Mouse (Mus musculus) kidney, adult 18-20 months (tissue): ENCODE results near the gene Bckdhb.
"Not testable (repeated sequence)": the region's sequence is repeated elsewhere in the genome, so short reads cannot be mapped to it uniquely, and the experiment has no call there.

Source experiments
- DNase-seq: peaks from one replicate; pipeline ENCODE4 v3.0.0; 2021

Bckdhb gene

DNA sequence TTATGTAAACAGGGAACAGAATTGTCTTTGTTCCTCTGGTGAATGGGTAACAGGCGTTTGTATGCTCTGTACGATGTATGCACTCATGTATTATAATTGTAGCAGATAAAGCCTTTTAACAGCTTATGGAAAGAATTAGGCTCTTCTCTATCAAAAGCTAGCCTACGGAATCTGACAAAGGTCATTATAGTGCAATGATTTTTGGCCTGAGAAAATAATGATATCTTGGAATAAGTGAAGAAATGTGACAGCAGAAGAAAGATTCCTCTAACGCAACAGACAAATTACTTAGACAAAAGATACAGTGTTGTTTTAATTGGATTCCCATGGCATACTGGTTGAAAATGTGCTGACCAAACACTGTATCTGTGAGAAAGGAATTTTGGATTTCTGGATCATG lies 122.0 kb downstream of the Bckdhb start:
- DNase-seq, result no peak

DNA sequence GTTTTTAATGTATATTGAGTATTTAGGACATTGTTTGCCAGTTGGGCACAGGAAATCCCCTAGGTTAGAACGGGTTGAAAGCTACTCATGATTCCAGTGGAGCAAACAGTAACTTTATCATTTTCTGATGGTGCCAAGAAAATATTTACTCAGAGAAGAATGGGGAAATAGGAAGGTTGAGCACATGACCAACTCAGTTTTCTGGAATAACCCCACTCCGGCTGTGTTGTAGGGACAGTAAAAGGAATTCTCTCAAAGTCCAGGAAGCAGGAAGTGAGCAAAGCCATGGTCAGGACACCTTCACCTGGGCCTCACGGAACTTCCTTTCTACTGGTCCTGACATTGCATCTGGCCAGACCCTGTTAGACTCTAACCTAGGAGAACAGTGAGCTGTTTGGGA lies 122.5 kb downstream of the Bckdhb start:
- no peak for DNase-seq

DNA sequence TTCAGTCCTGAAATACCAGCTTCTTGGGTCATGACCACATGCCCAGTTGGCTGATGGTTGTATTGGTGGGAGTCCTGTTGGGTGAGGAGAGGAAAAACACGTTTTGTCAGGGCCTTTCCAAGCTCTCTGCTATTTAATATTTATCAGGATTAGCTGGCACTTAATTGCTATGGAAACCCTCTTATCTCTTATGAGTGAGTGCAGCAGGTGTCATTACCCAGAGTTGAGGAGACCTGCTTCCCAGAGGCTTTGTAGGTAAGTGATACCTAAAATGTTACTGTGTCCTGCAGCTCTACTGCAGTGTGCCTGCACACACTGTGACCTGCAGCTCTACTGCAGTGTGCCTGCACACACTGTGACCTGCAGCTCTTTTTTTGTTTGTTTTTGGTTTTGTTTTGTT lies 124.2 kb downstream of the Bckdhb start:
- no peak for DNase-seq

DNA sequence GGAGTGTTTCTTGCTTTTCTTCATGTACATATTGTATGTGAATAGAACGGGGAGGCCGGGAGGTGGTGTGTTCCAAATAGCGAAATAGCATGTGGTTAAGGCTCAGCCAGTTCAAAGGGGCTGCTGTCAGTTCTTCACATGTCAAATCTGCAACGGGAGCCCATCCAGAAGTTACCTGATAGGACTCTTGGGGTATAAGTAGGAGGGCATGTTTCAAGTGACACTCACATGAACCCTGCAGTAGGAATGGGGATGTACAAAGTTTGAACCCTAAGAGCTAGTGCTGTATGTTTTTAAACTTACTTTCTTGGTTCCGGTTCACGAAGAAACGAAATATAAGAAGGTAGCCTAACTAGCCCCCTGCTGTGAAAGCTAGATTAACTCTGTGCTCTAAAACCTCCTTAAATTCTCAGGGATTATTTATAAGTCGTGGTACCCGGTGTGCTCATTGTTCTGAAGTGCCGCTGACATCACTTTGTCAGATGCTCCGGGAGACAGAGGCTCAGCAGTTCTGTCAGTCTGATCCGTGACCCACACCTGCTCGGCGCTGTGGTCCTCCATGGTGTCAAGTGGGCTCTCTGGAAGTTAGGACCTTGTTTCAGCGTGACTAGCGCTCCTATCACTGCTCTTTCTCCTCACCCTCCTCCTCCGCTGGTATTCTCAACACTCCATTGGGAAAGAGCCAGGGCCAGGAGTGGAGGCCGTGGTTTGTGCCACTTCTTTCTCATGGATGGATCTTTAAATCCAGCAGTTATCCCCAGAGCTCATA lies 126.1 kb downstream of the Bckdhb start:
- DNase-seq, result no peak

DNA sequence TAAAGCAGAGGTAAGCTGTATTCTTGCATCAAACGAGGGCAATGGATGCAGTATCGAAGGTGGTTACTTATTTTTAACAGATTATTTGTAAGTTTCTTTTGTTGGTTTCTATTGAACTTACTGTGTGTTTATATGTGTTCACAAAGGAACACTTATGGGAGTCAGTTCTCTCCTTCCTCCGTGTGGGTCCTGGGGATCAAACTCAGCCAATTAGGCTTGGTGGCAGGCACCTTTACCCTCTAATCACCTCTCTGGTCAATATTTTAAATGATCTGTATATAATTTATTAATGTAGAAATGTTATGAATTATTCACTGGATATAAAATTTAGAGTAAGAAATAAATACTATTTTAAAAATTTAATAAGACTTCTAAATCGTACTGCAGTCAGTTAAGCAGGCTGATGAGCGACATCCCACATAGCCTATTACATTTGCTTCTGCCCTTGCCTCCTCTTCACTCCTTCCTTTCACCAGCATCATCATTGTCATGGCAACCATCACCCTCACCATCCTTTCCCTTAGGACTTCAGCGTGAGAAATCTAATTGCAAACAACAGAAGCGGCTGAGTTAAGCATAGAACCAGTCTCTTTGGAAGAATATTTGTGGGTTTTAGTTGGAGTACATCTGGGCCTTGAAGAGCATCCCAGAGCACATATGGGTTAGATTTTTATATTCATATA lies 130.3 kb downstream of the Bckdhb start:
- no peak for DNase-seq

DNA sequence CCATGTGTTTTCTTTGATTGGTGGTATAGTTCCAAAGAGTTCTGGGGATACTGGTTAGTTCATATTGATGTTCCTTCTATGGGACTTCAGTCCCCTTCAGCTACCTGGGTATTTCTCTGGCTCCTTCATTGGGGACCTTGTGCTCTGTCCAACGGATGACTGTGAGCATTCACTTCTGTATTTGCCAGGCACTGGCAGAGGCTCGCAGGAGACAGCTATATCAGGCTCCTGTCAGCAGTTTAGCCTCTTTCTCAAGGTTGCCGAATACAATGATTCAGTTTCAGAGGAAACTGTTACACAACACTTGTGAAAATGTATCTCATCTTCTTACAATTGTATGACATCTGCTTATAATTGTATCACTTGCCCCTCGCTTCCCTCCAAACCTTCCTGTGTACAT lies 135.8 kb downstream of the Bckdhb start:
- DNase-seq, result not testable (repeated sequence)

DNA sequence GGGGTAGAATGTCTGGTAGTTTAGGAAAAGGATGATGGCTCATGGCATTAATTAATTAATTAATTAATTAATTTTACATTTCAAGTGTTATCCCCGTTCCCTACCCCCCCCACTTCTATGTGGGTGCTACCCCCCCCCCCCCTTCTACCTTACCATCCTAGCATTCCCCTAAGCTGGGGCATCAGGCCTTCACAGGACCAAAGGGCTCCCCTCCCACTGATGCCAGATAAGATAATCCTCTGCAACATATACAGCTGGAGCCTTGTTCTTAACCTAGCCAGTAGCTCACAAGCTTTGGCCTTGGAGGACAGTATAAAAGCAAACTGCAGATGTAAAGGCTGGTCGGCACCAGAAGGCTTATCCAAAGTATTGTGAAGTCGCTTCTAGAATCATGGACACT lies 138.7 kb downstream of the Bckdhb start:
- no peak for DNase-seq

DNA sequence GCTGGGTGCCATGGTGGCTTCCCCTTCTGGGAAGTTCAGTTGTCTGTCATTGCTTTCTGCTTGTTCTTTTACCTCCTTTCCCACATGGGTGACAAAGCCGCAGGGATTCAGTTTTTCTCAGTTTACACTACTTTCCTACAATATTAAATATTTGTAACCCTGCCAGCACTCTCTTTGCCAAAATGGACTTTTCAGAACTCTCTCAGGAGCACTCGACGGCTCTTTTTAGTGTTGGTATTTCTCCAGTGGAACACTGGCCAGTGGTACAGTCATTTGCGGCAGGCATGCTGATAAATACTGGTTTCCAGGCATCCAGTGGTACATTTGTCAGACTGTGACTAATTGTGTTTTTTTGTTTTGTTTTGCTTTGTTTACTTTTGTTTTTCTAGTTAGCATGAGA lies 139.2 kb downstream of the Bckdhb start:
- no peak for DNase-seq

DNA sequence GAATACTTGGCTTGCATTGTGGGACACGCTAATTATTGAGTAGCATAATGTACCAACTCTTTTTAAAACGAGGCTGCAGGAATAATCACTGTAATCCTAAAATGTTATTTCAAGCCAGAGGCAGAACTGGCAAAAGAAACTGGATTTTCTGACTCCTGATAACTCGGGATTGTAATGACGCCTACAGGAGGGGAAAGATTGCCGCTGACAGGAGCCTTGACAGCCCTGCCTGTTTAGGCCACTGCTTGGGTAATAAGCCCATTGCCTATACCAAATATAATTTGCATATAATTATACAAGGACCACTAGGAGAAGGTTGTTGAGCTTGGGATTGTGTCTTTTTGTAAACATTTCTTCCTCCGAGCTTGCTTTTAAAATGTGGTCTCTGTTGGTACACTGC lies 145.3 kb downstream of the Bckdhb start:
- DNase-seq, result no peak

DNA sequence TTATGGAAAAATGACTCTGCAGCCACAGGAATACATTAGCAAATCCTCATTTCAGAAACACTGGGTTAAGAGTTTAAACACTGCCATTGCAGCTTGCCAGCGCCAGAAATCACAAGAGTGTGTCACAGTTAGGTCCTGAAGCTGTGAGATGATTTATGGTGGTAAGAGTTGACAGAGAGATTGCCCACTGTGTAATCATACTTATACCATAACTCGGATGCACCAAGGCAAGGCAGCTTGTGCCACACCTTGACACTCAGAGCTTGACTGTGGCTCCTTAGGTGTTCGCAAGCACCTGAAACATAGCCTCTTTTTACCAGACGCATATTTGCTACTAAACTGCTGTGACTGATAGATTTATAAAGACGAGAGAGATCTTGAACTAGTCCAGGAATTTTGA lies 145.8 kb downstream of the Bckdhb start:
- no peak for DNase-seq

DNA sequence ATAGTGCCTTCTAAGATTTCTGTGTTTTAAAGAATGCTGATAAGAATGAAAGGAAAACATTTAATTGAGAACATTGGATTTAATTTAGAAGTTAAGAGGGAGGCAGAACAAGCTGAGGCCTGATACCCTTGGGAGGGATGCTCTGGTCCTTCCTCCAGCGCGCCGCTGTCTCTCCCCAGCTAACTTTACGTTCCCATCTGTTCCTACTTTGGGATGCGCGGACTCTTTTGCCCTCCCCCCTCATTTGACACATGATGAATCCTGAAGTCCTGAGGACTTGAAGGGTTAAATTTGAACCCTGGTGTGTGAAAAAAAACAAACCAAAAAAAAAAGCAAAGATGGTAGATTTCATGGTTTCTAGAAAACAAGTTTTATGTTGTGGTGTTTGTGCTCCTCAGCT lies 147.6 kb downstream of the Bckdhb start:
- DNase-seq, result no peak

DNA sequence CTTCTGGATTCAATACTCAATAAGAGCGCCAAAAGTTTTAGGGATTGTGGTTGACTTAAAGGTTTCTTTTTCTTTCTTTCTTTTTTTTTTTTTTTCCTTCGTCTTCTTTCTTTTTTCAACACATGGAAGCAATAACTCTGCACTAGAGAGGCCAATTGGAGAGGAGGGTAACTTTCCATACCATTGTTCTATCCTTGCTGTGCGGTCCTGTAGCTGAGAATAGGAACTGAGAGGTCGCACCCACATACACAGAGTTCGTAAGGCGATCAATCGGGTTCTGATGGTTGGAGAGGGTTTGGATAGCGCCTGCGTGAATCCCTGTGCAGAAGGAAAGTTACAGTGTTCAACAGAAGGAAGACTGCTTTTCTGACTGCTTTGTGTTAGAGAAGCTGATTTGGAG lies 148.3 kb downstream of the Bckdhb start:
- DNase-seq, result no peak

DNA sequence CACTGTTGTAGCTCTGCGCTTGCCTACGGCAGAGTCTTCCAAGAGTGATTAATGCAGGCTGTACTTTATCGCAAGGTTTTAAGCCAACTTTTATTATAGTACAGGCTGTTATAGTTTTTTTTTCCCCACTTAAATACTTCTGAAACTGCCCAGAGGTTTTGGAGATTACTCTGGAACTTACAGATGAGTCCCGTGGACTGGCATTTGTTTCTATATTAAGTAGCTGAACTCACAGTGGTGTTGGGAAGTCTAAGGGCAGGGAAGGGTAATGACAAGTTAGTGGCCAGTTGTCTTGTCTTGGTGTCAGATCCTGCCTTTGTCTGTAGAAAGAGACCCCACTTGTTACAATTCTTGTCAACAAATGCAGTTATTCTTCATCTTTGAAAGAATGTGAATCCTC lies 158.6 kb downstream of the Bckdhb start:
- DNase-seq, result no peak

DNA sequence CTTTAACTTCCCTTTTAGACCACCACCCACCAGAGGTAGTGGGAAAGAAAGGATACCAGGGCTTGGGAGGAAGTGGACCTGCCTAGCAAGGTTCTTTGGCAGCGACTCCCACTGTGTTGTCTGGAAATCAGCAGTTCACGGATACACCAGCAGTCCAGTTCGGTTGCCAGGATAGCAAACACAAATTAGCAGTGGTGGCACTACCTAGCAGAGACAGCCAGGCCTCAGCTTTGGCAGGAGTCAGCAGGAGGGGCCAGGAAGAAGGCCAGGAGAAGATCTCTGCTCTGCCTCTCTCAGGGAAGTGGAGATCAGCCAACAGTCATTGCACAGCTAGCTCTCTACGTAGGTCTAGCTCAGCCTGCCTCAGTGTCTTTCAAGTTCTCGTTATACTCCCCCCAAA lies 159.7 kb downstream of the Bckdhb start:
- DNase-seq, result no peak

DNA sequence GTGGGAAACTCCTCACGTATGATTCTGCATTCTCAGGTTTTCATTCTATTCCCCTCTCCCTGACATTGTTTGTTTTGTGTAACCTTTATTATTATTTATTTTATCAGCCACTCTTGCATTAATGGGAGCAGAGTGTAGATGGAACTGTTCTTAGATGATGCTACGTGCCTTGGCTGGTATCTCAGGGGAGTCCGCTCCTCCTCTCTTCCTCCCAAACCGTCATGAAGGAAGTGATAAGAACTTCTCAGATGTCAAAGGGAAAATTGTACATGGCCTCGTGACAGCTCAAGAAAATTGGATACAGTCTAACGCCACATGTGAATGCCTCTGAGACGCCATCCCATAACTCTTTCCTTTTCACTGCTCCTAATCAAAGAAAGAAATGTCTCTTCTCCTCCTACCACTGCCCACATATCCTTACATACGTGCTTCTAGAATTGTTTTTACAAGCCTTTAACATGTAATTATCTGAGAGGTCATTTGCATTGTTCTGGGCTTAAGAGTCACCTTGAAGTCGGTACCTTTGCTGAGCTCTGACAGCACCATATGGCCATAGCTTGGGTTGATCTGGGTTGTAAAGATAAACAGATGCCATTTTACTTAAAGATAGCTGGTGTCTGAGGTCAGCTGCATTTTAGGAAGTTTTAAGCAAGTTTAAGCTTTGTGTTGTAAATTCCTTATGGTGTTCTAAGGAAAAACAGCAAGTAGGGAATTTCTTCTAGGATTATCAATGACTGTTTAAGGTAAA lies 165.5 kb downstream of the Bckdhb start:
- no peak for DNase-seq

DNA sequence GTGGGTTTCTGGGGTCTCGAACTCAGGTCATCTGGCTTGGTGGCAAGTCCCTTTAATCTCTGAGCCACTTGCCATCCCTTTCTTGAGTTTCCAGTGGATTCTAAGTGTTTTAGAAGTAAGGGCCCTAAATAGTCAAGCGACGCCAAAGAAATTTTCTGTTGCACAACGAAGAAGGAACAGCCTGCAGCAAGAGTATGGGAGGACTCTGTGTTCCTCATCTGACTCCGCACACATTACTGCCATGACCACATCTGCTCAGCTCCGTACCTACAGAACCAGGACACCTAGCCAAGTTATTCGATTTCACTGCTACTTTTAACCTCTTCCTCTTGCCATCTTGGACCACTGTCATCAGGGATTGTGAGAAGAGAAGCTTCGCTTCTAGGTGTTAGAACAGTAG lies 168.0 kb downstream of the Bckdhb start:
- no peak for DNase-seq

DNA sequence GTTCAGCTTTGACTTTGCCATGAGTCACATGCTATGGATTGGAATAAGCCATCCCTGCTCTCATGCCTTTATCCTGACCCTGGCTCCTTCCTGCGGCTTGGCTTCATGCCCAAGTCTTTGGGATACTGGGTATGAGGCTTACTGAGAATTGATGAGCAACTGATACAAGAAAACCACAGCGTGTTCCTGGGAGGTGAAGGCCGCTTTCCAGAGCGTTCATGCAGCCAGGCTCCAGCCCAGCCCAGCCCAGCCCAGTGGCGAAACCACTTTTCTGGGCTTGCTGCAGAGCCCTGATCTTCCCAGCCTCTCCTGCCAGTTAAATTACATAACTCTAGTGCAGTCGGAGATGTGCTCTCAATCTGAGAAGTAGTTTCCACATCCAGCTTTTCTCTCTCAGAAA lies 169.2 kb downstream of the Bckdhb start:
- DNase-seq, result no peak

DNA sequence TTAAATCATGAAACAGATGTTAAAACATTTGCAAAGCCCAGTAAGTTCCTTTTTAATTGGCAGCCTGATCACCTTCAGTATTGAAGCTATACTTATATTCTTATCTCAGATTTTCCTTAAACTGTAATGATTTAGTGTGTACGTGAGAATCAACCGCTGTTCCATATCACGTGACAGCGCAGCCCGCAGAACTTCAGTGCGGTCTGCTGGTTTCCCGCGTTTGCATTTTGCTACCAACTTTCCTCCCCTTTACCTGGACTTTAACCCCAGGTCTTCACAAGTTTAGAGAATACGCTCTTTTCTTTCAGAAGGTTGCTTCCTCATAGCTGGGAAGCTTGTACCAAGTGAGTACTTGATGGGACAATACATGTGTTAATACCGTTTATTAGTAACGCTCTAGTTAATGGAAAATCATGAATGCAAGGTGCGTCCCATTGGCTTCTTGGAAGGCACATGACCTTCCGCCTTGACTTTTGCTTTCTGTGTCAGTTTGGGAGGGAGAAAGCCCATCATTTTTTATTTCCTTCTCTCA lies 171.6 kb downstream of the Bckdhb start:
- DNase-seq, result no peak

DNA sequence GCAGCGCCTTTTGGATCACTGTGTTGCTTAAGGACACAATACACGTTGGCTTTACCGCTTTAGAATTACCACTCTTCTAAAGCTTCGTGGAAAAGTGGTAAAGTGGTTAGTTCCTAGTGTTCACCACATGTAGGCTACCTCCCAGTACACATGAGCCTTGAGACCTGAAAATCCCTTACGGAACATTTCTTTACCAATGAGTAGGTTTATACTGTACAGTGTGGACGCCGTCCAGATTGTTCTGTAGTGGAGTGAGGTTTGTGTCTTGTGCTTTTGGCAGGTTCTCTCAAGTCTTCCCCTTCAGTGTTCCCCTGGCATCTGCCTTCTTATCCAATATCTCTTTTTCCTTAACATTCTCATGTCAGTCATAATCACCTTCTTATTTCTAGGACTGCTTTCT lies 178.4 kb downstream of the Bckdhb start:
- DNase-seq, result no peak

DNA sequence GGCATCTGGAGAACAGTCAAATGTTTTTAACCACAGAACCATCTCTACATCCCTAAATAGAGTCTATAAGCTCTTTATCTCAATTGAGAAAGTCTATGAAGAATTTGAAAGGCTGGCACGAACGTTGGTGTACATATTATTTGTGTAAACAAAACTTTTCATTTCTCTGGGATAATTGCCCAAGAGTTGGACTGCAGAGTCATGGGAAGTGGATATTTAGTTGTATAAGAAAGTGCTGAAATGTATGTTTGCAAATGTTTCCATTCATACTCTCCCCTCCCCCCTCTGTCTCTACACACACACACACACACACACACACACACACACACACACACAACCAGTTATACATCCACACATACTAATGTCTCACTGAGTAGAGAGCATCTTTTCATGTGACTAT lies 181.5 kb downstream of the Bckdhb start:
- no peak for DNase-seq

DNA sequence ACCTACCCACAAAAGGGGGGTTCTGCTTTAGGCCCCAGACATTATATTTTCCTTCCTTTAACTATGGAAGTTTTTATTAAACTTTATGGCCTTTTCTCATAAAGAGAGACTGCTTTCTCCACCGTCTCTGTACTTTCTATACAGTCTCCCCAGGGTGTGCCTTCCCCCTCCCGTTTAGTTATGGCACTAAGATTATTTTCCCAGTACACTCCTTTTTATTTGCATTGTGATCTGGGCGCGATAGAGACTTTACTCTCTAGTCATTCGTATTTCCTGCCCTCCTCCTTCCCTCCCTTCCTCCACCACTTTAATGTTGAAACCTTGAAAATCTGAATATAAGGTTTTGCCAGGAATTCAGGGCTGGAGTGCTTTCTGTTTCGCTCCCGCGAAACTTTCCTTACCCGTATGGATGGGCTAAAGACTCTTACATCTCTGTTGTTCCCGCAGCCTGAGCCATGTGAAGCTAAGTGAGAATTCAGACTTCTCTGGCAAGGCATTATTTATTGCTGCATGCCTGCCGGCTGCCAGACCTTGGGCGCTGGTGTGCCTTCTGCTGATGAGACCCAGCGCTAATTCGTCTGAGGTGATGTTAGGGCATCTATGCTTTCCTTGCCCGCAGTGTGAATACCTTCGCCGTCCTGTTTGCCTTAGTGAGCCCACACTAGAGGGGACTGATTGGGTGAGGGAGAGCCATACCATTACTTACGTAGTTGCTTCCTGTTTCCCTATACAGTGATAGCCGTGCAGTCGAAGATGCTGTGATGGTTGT lies 182.3 kb downstream of the Bckdhb start:
- DNase-seq, result no peak

DNA sequence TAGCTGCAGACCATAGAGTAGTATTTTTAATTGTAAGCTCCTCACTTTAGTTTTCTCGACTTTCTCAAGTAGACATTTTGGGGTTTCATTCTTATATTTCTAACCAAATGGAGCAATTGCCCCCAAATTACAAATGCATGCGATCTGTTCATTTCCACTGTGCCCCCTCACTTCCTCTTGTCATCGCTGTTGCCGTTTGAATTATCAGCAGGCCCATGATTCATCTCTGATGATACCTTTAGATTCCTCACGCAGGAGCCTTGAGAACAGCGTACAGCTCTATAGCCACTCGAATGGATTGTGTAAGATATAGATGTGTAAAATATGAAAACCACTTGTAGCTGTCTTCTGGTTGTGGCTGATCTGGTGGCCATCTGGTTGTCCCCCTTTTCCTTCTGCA lies 183.6 kb downstream of the Bckdhb start:
- DNase-seq, result no peak
